Comparison of ENCODE assay signal across 30 mouse cellular contexts in genomic region chr11:16526467-16526866, GRCm38 (mm10). TPM values are rescaled to one million over a fixed set of nuclear protein-coding genes. Genes with fewer than 3 reads are reported as not detected.
A peak's percentile ranks its signal among the peaks of the same experiment; 100 is the strongest.
DNase-seq lines count a peak whose midpoint lies in the region; ATAC-seq and TF ChIP-seq lines count a peak whose summit lies in the region.
"Had no signal": no experiment of that assay in that cellular context is flagged by ENCODE, and none has a peak within 500 bp of the region (broad histone marks: within the 10 kb centered on the region; RNA-seq: fewer than 3 reads in every experiment).

No protein-coding gene starts in this region.

- TF ChIP-seq RAD21 in MEL (IDR thresholded peaks at IDR 0.05; ENCODE audit: low read depth, low read length) = no peak

- no peaks in the 10 kb centered on the region for H3K36me3 ChIP-seq in embryonic facial prominence, embryonic 14.5 days (ENCODE audit: control insufficient read depth, insufficient read depth, low read length)
- H3K36me3 ChIP-seq in embryonic facial prominence, embryonic 10.5 days (replicated peaks) = no peaks in the 10 kb centered on the region
- no peaks in the 10 kb centered on the region for H3K36me3 ChIP-seq in MEL (ENCODE audit: control insufficient read depth in 1 of 2, insufficient read depth in 2 of 2, low read length in 2 of 2)
- H3K36me3 ChIP-seq: G1E; heart, embryonic 10.5 days; heart, embryonic 15.5 days; hindbrain, embryonic 12.5 days; intestine, embryonic 15.5 days; limb, embryonic 10.5 days; limb, embryonic 15.5 days; liver, embryonic 13.5 days; midbrain, embryonic 12.5 days; neural tube, embryonic 13.5 days had no signal

- 54% methylated on average over 2 of the region's 2 CpGs for WGBS in embryonic facial prominence, embryonic 14.5 days
- 71% methylated on average over 2 of the region's 2 CpGs for WGBS in embryonic facial prominence, embryonic 10.5 days

- H3K27ac ChIP-seq in embryonic facial prominence, embryonic 14.5 days (replicated peaks; ENCODE audit: low read depth, low read length) = no peak overlapping the region
- H3K27ac ChIP-seq in embryonic facial prominence, embryonic 10.5 days (replicated peaks) = no peak overlapping the region
- no peak overlapping the region for H3K27ac ChIP-seq in MEL (ENCODE audit: control insufficient read depth, low read depth, low read length)
- H3K27ac ChIP-seq: heart, embryonic 10.5 days; heart, embryonic 15.5 days; hindbrain, embryonic 12.5 days; hindbrain, postnatal 0 days; intestine, embryonic 15.5 days; kidney, postnatal 0 days; limb, embryonic 10.5 days; limb, embryonic 15.5 days; liver, embryonic 13.5 days; midbrain, embryonic 12.5 days; neural tube, embryonic 13.5 days had no signal

- no peak for TF ChIP-seq POLR2A in MEL (IDR thresholded peaks at IDR 0.05; ENCODE audit: control insufficient read depth in 1 of 2, insufficient read depth in 1 of 2, low read depth in 1 of 2, low read length in 2 of 2, poor library complexity in 1 of 2)

- H3K4me3 ChIP-seq in embryonic facial prominence, embryonic 14.5 days (ENCODE audit: low read depth, low read length) = no peak overlapping the region
- no peak overlapping the region for H3K4me3 ChIP-seq in embryonic facial prominence, embryonic 10.5 days
- H3K4me3 ChIP-seq in MEL (ENCODE audit: control insufficient read depth in 1 of 2, insufficient read depth in 1 of 2, low read depth in 2 of 2, low read length in 2 of 2) = no peak overlapping the region
- H3K4me3 ChIP-seq: heart, embryonic 10.5 days; heart, embryonic 15.5 days; hindbrain, embryonic 12.5 days; intestine, embryonic 15.5 days; limb, embryonic 10.5 days; limb, embryonic 15.5 days; liver, embryonic 13.5 days; megakaryocyte, embryonic 14.5 days; midbrain, embryonic 12.5 days; neural tube, embryonic 13.5 days had no signal

- no peak for TF ChIP-seq CTCF in MEL (IDR thresholded peaks at IDR 0.05 in 2 of 3, conservative IDR thresholded peaks at IDR 0.05 in 1 of 3; ENCODE audit: control insufficient read depth in 1 of 3, insufficient read depth in 1 of 3, low read depth in 2 of 3, low read length in 3 of 3, poor library complexity in 1 of 3, severe bottlenecking in 1 of 3)

- H3K9ac ChIP-seq in embryonic facial prominence, embryonic 14.5 days (ENCODE audit: low read depth, low read length) = no peak overlapping the region
- H3K9ac ChIP-seq in MEL (ENCODE audit: control insufficient read depth, low read depth, low read length, poor library complexity, severe bottlenecking) = no peak overlapping the region
- H3K9ac ChIP-seq: heart, embryonic 15.5 days; hindbrain, embryonic 12.5 days; intestine, embryonic 15.5 days; limb, embryonic 15.5 days; liver, embryonic 13.5 days; midbrain, embryonic 12.5 days; neural tube, embryonic 13.5 days had no signal

- DNase-seq in embryonic facial prominence, embryonic 14.5 days (ENCODE audit: low spot score) = peak; percentile 79
- DNase-seq in embryonic facial prominence, embryonic 10.5 days (ENCODE audit: low spot score) = no peak
- peak; percentile 35 for DNase-seq in MEL (ENCODE audit: low read depth, low spot score)
- peak; percentile 20 for DNase-seq in ZHBTc4 (ENCODE audit: low read depth, low spot score)
- DNase-seq in adrenal gland, postnatal 25 days = no peak
- no peak for DNase-seq in c-Kit-positive CD71-positive TER-119-positive erythroid progenitor cells, embryonic 14.5 days (ENCODE audit: low spot score)
- DNase-seq: adrenal gland, postnatal 14 days; cerebellum, adult 8-10 months; cerebellum, postnatal 25 days; heart, postnatal 36 days; kidney, adult 8-10 months; kidney, postnatal 4 days; liver, embryonic 13.5 days; lung, adult 18-20 months; lung, postnatal 4 days had no signal

- peaks cover 8% of the 10 kb centered on the region; the same call in 1 of the 2 replicates for H3K4me1 ChIP-seq in embryonic facial prominence, embryonic 14.5 days (ENCODE audit: control insufficient read depth, insufficient read depth, low read length)
- 0 out of 2 replicates have a peak, but pooled peaks cover 5% of the 10 kb centered on the region for H3K4me1 ChIP-seq in embryonic facial prominence, embryonic 10.5 days
- no peaks in the 10 kb centered on the region; a peak in 1 of 4 replicates for H3K4me1 ChIP-seq in MEL (ENCODE audit: control insufficient read depth in 1 of 2, insufficient read depth in 2 of 2, low read length in 2 of 2)
- H3K4me1 ChIP-seq: heart, embryonic 10.5 days; heart, embryonic 15.5 days; hindbrain, embryonic 12.5 days; intestine, embryonic 15.5 days; limb, embryonic 10.5 days; liver, embryonic 13.5 days; midbrain, embryonic 12.5 days; neural tube, embryonic 13.5 days had no signal

- H3K79me2 ChIP-seq in MEL (ENCODE audit: control insufficient read depth, insufficient read depth, low read length, poor library complexity) = no peaks in the 10 kb centered on the region

- H3K4me2 ChIP-seq in embryonic facial prominence, embryonic 14.5 days (ENCODE audit: low read depth, low read length) = no peak overlapping the region
- H3K4me2 ChIP-seq: heart, embryonic 15.5 days; hindbrain, embryonic 12.5 days; intestine, embryonic 15.5 days; limb, embryonic 15.5 days; liver, embryonic 13.5 days; midbrain, embryonic 12.5 days; neural tube, embryonic 13.5 days had no signal

- no peaks in the 10 kb centered on the region for H3K27me3 ChIP-seq in embryonic facial prominence, embryonic 14.5 days (replicated peaks; ENCODE audit: control insufficient read depth, insufficient read depth, low read length)
- H3K27me3 ChIP-seq in embryonic facial prominence, embryonic 10.5 days (replicated peaks; ENCODE audit: low read depth, poor library complexity, severe bottlenecking) = no peaks in the 10 kb centered on the region
- peaks cover 2 to 3% of the 10 kb centered on the region in 2 experiments; a peak in 3 of 4 replicates for H3K27me3 ChIP-seq in MEL (ENCODE audit: control insufficient read depth in 1 of 2, insufficient read depth in 2 of 2, low read length in 2 of 2)
- H3K27me3 ChIP-seq: heart, embryonic 15.5 days; hindbrain, embryonic 12.5 days; intestine, embryonic 15.5 days; limb, embryonic 15.5 days; liver, embryonic 13.5 days; megakaryocyte, embryonic 14.5 days; midbrain, embryonic 12.5 days; neural tube, embryonic 13.5 days had no signal

- peak; percentile 64; the same call in 1 of the 2 replicates for ATAC-seq in embryonic facial prominence, embryonic 14.5 days (ENCODE audit: low read depth)
- no peak for ATAC-seq in cerebellum, adult (ENCODE audit: insufficient number of reproducible peaks, low FRiP score, low TSS enrichment)
- ATAC-seq: forebrain, embryonic 16.5 days; hindbrain, postnatal 0 days; lung, postnatal 0 days had no signal

- TF ChIP-seq EP300 in MEL (IDR thresholded peaks at IDR 0.05; ENCODE audit: low read depth in 1 of 2, low read length in 2 of 2) = no peak

- H3K9me3 ChIP-seq in embryonic facial prominence, embryonic 14.5 days (ENCODE audit: control insufficient read depth, low read length) = no peaks in the 10 kb centered on the region
- H3K9me3 ChIP-seq in embryonic facial prominence, embryonic 10.5 days = no peaks in the 10 kb centered on the region
- no peaks in the 10 kb centered on the region for H3K9me3 ChIP-seq in MEL (replicated peaks; ENCODE audit: insufficient read depth, low read length)
- H3K9me3 ChIP-seq: G1E; heart, embryonic 10.5 days; heart, embryonic 15.5 days; hindbrain, embryonic 12.5 days; intestine, embryonic 15.5 days; limb, embryonic 10.5 days; limb, embryonic 15.5 days; liver, embryonic 13.5 days; megakaryocyte, embryonic 14.5 days; midbrain, embryonic 12.5 days; neural tube, embryonic 13.5 days had no signal

TF ChIP-seq in MEL, 35 proteins besides CTCF, POLR2A, EP300 and RAD21:
- no peak for TF ChIP-seq NRF1 (IDR thresholded peaks at IDR 0.05; ENCODE audit: insufficient read depth, low read depth, low read length, poor library complexity, severe bottlenecking)
- peak; percentile 39; the same call in 1 of the 2 replicates for TF ChIP-seq RCOR1 (IDR thresholded peaks at IDR 0.05; ENCODE audit: low read depth, low read length)

RNA-seq across cellular contexts. Expression of gene Sec61g, which starts 18.2 kb away (rescaled TPM):
- polyA plus RNA-seq in embryonic facial prominence, embryonic 14.5 days (2014; fragmentation: Nextera tagmentation; extraction: Ambion mirVana) = 36.4 and 40.4 TPM in 2 replicates
- polyA plus RNA-seq in embryonic facial prominence, embryonic 10.5 days (2016; fragmentation: Nextera tagmentation; extraction: Ambion mirVana) = 40.7 and 44.2 TPM in 2 replicates
- 56.2 and 61.7 TPM in 2 replicates for total RNA-seq in MEL (2012; rRNA removed)
- 10 to 100 TPM in 1 of 2 experiments, not detected in 1; 20.4 TPM for polyA plus RNA-seq in MEL (2012; ENCODE audit: insufficient read depth in 1 of 2, insufficient read length in 2 of 2, low read depth in 1 of 2, low replicate concordance in 2 of 2, missing spikeins in 1 of 2)
- 7.7 and 8.6 TPM in 2 replicates for total RNA-seq in adrenal gland, postnatal 25 days (2021)

Comparison
In these comparisons a context has a peak if more than half of its experiments do, and no peak if none do; other contexts are left out.
1. DNase-seq: peak in embryonic facial prominence, embryonic 14.5 days (single experiment), MEL (single experiment) and ZHBTc4 (single experiment); none in embryonic facial prominence, embryonic 10.5 days (single experiment), adrenal gland, postnatal 25 days (single experiment) and c-Kit-positive CD71-positive TER-119-positive erythroid progenitor cells, embryonic 14.5 days (single experiment).